Mouse (Mus musculus) right cerebral cortex, postnatal 14 days (tissue): ENCODE data around the gene Suds3.

Experiments used
- DNase-seq: peaks from one replicate; pipeline ENCODE4 v3.0.0; 2022

The Suds3 gene

GRCm38 (mm10) chr5:117134889-117135456 lies 19.1 kb upstream of the Suds3 start:
- no peak for DNase-seq

- no peak for DNase-seq
Measured at GRCm38 (mm10) chr5:117134066-117134888, 18.4 kb upstream of the Suds3 start.

GRCm38 (mm10) chr5:117133446-117134065 lies 17.6 kb upstream of the Suds3 start:
- no peak for DNase-seq

- no peak for DNase-seq
Measured at GRCm38 (mm10) chr5:117130726-117131125, 14.8 kb upstream of the Suds3 start.

- DNase-seq = no peak
Measured at GRCm38 (mm10) chr5:117127051-117127450, 11.1 kb upstream of the Suds3 start.

- DNase-seq = no peak
Measured at GRCm38 (mm10) chr5:117125482-117126346, 9.8 kb upstream of the Suds3 start.

GRCm38 (mm10) chr5:117123840-117124239 lies 7.9 kb upstream of the Suds3 start:
- no peak for DNase-seq

- no peak for DNase-seq
Measured at GRCm38 (mm10) chr5:117123102-117123501, 7.2 kb upstream of the Suds3 start.

GRCm38 (mm10) chr5:117121657-117122056 lies 5.7 kb upstream of the Suds3 start:
- DNase-seq = no peak

GRCm38 (mm10) chr5:117120489-117121466 lies 4.9 kb upstream of the Suds3 start:
- DNase-seq = no peak

- peak; percentile 99 for DNase-seq
Measured at GRCm38 (mm10) chr5:117119777-117120488, 4.0 kb upstream of the Suds3 start, which contains the start of gene Taok3. Gene Taok3, plus strand, starts transcription at chr5:117120129.

GRCm38 (mm10) chr5:117118850-117119249 lies 2.9 kb upstream of the Suds3 start:
- no peak for DNase-seq

GRCm38 (mm10) chr5:117118220-117118619 lies 2.3 kb upstream of the Suds3 start:
- no peak for DNase-seq

- no peak for DNase-seq
Measured at GRCm38 (mm10) chr5:117117716-117118115, 1.8 kb upstream of the Suds3 start.

GRCm38 (mm10) chr5:117117241-117117640 lies 1.3 kb upstream of the Suds3 start:
- no peak for DNase-seq

GRCm38 (mm10) chr5:117116660-117117059 lies 747 bp upstream of the Suds3 start:
- no peak for DNase-seq

GRCm38 (mm10) chr5:117115193-117115767 lies 633 bp downstream of the Suds3 start:
- DNase-seq = no peak

- DNase-seq = no peak
Measured at GRCm38 (mm10) chr5:117114581-117115192, 1.2 kb downstream of the Suds3 start.

- DNase-seq = no peak
Measured at GRCm38 (mm10) chr5:117113330-117113729, 2.6 kb downstream of the Suds3 start.

- no peak for DNase-seq
Measured at GRCm38 (mm10) chr5:117111774-117112112, 4.2 kb downstream of the Suds3 start.
